Mouse (Mus musculus) limb, embryonic 13.5 days (tissue): Measurements from ENCODE around the gene Tiprl. TPM values are rescaled to one million over a fixed set of nuclear protein-coding genes. Genes with fewer than 3 reads are reported as not detected.

Source experiments
- ATAC-seq: fragments of 200-750 bp; cut with Nextera tagmentation; 2 replicates; pipeline ENCODE4 v1.8.0; 2017; ENCODE audit warnings: low read depth, moderate number of reproducible peaks, moderate TSS enrichment; ENCODE audit not compliant: low FRiP score
- H3K27ac ChIP-seq: fragments of 300-500 bp; sonication (generic); 2 replicates; pipeline ENCODE4 v1.5.1; 2015; ENCODE audit warnings: inconsistent platforms, mild to moderate bottlenecking, moderate library complexity
- H3K27me3 ChIP-seq: fragments of 300-500 bp; sonication (generic); 2 replicates; pipeline ENCODE4 v1.6.1; 2015; ENCODE audit warnings: mild to moderate bottlenecking, inconsistent platforms
- H3K36me3 ChIP-seq: fragments of 300-500 bp; sonication (generic); 2 replicates; pipeline ENCODE4 v1.6.1; 2015; ENCODE audit warnings: inconsistent platforms, mild to moderate bottlenecking, moderate library complexity
- H3K4me1 ChIP-seq: fragments of 300-500 bp; sonication (generic); 2 replicates; pipeline ENCODE4 v1.6.1; 2015; ENCODE audit warnings: inconsistent platforms
- H3K4me2 ChIP-seq: fragments of 300-500 bp; sonication (generic); replicated peaks from 2 replicates; pipeline ENCODE4 v1.6.1; 2015; ENCODE audit warnings: inconsistent platforms, mild to moderate bottlenecking, moderate library complexity
- H3K4me3 ChIP-seq: fragments of 300-500 bp; sonication (generic); 2 replicates; pipeline ENCODE4 v1.5.1; 2015; ENCODE audit warnings: moderate library complexity, mild to moderate bottlenecking, inconsistent platforms
- H3K9ac ChIP-seq: fragments of 300-500 bp; sonication (generic); 2 replicates; pipeline ENCODE4 v1.6.1; 2015; ENCODE audit warnings: mild to moderate bottlenecking, inconsistent platforms
- H3K9me3 ChIP-seq: fragments of 300-500 bp; sonication (generic); 2 replicates; pipeline ENCODE4 v1.6.1; 2016; ENCODE audit warnings: inconsistent platforms
- WGBS: fragments of 180-500 bp; shearing (Covaris S2); methylation state at CpG from one replicate; pipeline ENCODE4 v1.1.7; 2015; 5-methylcytosine and 5-hydroxymethylcytosine counted together
- polyA plus RNA-seq: library from polyadenylated mRNA; unstranded; fragments of >200 nt; fragmentation: Nextera tagmentation; extraction: Ambion mirVana; gene quantifications from 2 replicates; pipeline ENCODE4 v1.2.1, GENCODE M21; 2015

The Tiprl gene
- polyA plus RNA-seq, 1 experiment from 2014 or later = 107 TPM

DNA sequence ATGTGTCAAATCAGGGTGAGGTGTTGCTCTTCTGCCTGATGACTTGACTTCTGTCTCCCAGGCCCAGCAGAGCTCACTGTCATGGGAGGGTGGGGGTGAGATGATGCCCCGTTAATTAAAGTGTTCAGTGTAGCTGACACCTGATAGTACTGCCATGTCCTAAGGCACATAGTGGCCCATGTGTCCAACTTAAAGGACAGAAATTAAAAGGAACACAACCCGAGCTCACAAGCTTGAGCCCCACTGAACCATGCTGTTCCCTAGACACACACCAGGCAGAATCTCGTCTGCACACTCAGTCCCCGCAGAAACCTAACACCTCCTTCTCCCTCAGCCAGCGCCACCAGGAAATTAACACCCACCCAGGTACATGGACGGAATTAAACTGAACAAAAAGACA is 71.9 kb downstream of the Tiprl start:
- no peaks in the 10 kb centered on the region for H3K9me3 ChIP-seq

More for the DNA sequence above, 71.9 kb downstream of the Tiprl start:
- H3K4me3 ChIP-seq = no peak overlapping the region
- no peaks in the 10 kb centered on the region for H3K4me1 ChIP-seq
- ATAC-seq = no peak
- 39% methylated on average over 6 of the region's 6 CpGs for WGBS
- 0 out of 2 replicates have a peak, but pooled peaks cover 9% of the 10 kb centered on the region for H3K27me3 ChIP-seq
- H3K27ac ChIP-seq = no peak overlapping the region
- no peaks in the 10 kb centered on the region for H3K36me3 ChIP-seq
- no peak overlapping the region for H3K9ac ChIP-seq
- no peak overlapping the region for H3K4me2 ChIP-seq

Other genes with a start within 250 kb of the Tiprl start
- not detected in 2 replicates for gene Tbx19, start 76.2 kb downstream of the Tiprl start, polyA plus RNA-seq
- gene Sft2d2, start 42.6 kb downstream of the Tiprl start, polyA plus RNA-seq = 14.4 and 17.0 TPM in 2 replicates
- 1.8 TPM in 2 replicates for gene Gpr161, start 58.8 kb upstream of the Tiprl start, polyA plus RNA-seq
- 13.7 and 15.9 TPM in 2 replicates for gene Dcaf6, start 223.5 kb upstream of the Tiprl start, polyA plus RNA-seq
- gene Mpc2, start 223.6 kb upstream of the Tiprl start, polyA plus RNA-seq = 139 and 149 TPM in 2 replicates
- 0.18 TPM in 1 of 2 replicates, not detected in the other for gene Adcy10, start 248.2 kb upstream of the Tiprl start, polyA plus RNA-seq